Comparison of ENCODE assay signal across 11 mouse cellular contexts in the genomic region with DNA sequence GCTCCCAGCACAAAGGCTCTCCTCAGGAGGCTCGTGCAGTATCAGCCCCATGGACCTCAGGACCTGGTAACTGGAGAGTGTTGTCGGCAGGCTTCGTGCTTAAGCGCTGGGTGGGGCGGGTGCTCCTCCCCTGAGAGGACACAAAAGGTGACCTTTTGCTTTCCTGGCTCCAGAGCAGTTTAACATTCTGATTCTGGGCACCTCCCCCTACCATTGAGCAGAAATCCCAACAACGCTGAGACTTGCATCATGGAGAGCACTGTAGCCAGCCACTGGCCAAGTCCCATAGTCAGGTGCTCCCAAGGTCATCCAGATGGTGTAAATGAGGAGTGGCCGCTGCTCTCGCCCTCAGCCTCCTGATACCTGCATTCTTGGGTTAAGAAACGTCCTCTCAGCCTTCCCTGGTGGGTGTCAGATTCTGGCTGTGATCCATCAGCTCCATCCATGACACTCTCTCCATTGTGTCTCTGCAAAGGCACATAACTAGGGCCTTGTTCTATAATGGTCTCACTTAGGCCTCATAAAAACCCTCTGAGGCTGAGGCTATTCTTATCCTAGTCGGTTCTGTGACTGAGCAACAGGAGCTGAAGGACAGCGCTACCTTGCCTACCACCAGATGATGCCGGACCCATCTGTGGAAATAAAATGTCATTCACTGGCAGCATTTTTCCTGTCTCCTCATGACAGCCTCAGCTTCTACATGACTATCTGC. TPM values are rescaled to one million over a fixed set of nuclear protein-coding genes. Genes with fewer than 3 reads are reported as not detected.
DNase-seq lines count a peak whose midpoint lies in the region; ATAC-seq lines count a peak whose summit lies in the region.
"Had no signal": no experiment of that assay in that cellular context is flagged by ENCODE, and none has a peak within 500 bp of the region (broad histone marks: within the 10 kb centered on the region; RNA-seq: fewer than 3 reads in every experiment).

No protein-coding gene starts in this region.

- peaks cover 8% of the 10 kb centered on the region for H3K4me1 ChIP-seq in kidney, embryonic 16.5 days (ENCODE audit: insufficient read depth, low read length)
- peaks cover 41% of the 10 kb centered on the region for H3K4me1 ChIP-seq in heart, embryonic 15.5 days (replicated peaks)
- H3K4me1 ChIP-seq in liver, embryonic 16.5 days (ENCODE audit: control insufficient read depth, low read depth, low read length) = peaks cover 13% of the 10 kb centered on the region
- peaks cover 5% of the 10 kb centered on the region; the same call in 1 of the 2 replicates for H3K4me1 ChIP-seq in hindbrain, embryonic 14.5 days (replicated peaks; ENCODE audit: control insufficient read depth, insufficient read depth, low read length)

- no peak overlapping the region for H3K9ac ChIP-seq in kidney, embryonic 16.5 days (replicated peaks; ENCODE audit: low read length)
- H3K9ac ChIP-seq in heart, embryonic 15.5 days = peak overlapping the region; percentile 30; the same call in 1 of the 2 replicates
- no peak overlapping the region for H3K9ac ChIP-seq in liver, embryonic 16.5 days (ENCODE audit: low read depth, low read length)
- no peak overlapping the region for H3K9ac ChIP-seq in hindbrain, embryonic 14.5 days

- 43% methylated on average over 12 of the region's 12 CpGs for WGBS in kidney, embryonic 16.5 days
- WGBS in heart, embryonic 15.5 days = 27% methylated on average over 12 of the region's 12 CpGs
- 58% methylated on average over 12 of the region's 12 CpGs for WGBS in liver, embryonic 16.5 days (ENCODE audit: insufficient replicate concordance)
- WGBS in hindbrain, embryonic 14.5 days = 42% methylated on average over 12 of the region's 12 CpGs

- no peak overlapping the region for H3K27ac ChIP-seq in kidney, embryonic 16.5 days (ENCODE audit: low read length)
- peak overlapping the region; percentile 98 for H3K27ac ChIP-seq in heart, embryonic 15.5 days
- peak overlapping the region; percentile 31 for H3K27ac ChIP-seq in liver, embryonic 16.5 days (ENCODE audit: low read length)
- H3K27ac ChIP-seq in hindbrain, embryonic 14.5 days = no peak overlapping the region
- H3K27ac ChIP-seq: hindbrain, embryonic 10.5 days had no signal

- no peaks in the 10 kb centered on the region for H3K27me3 ChIP-seq in kidney, embryonic 16.5 days (ENCODE audit: insufficient read depth, low read length)
- H3K27me3 ChIP-seq in heart, embryonic 15.5 days = no peaks in the 10 kb centered on the region
- H3K27me3 ChIP-seq in liver, embryonic 16.5 days (ENCODE audit: control insufficient read depth, insufficient read depth, low read depth, low read length) = no peaks in the 10 kb centered on the region
- H3K27me3 ChIP-seq in hindbrain, embryonic 14.5 days (ENCODE audit: control insufficient read depth, insufficient read depth, low read length) = no peaks in the 10 kb centered on the region

- no peak overlapping the region for H3K4me2 ChIP-seq in kidney, embryonic 16.5 days (replicated peaks; ENCODE audit: low read depth, low read length)
- H3K4me2 ChIP-seq in heart, embryonic 15.5 days = peak overlapping the region; percentile 30; the same call in 1 of the 2 replicates
- H3K4me2 ChIP-seq in liver, embryonic 16.5 days (ENCODE audit: low read depth, low read length) = no peak overlapping the region
- H3K4me2 ChIP-seq in hindbrain, embryonic 14.5 days (replicated peaks) = no peak overlapping the region

- no peaks in the 10 kb centered on the region for H3K36me3 ChIP-seq in kidney, embryonic 16.5 days (ENCODE audit: insufficient read depth, low read length)
- H3K36me3 ChIP-seq in heart, embryonic 15.5 days = no peaks in the 10 kb centered on the region
- H3K36me3 ChIP-seq in liver, embryonic 16.5 days (ENCODE audit: control insufficient read depth, insufficient read depth) = no peaks in the 10 kb centered on the region
- H3K36me3 ChIP-seq in hindbrain, embryonic 14.5 days (replicated peaks; ENCODE audit: control insufficient read depth, insufficient read depth) = no peaks in the 10 kb centered on the region
- H3K36me3 ChIP-seq: hindbrain, embryonic 10.5 days had no signal

- no peak overlapping the region for H3K4me3 ChIP-seq in kidney, embryonic 16.5 days (ENCODE audit: low read length)
- H3K4me3 ChIP-seq in heart, embryonic 15.5 days = no peak overlapping the region
- no peak overlapping the region for H3K4me3 ChIP-seq in liver, embryonic 16.5 days (ENCODE audit: low read depth, low read length)
- H3K4me3 ChIP-seq in hindbrain, embryonic 14.5 days (replicated peaks; ENCODE audit: low read length) = no peak overlapping the region
- H3K4me3 ChIP-seq: hindbrain, embryonic 10.5 days had no signal

- no peak for ATAC-seq in kidney, embryonic 16.5 days (ENCODE audit: low FRiP score, low TSS enrichment)
- peak; percentile 81 for ATAC-seq in heart, embryonic 15.5 days (replicated peaks; ENCODE audit: insufficient number of reproducible peaks, insufficient read depth, low FRiP score, low read depth)
- peak; percentile 67 for ATAC-seq in liver, embryonic 16.5 days (ENCODE audit: low read depth)
- ATAC-seq in hindbrain, embryonic 14.5 days (ENCODE audit: low FRiP score) = no peak
- ATAC-seq: CD4-positive, CD25-positive, alpha-beta regulatory T cell, adult 4 months had no signal

- H3K9me3 ChIP-seq in kidney, embryonic 16.5 days (ENCODE audit: low read length) = no peaks in the 10 kb centered on the region
- no peaks in the 10 kb centered on the region for H3K9me3 ChIP-seq in heart, embryonic 15.5 days (replicated peaks)
- no peaks in the 10 kb centered on the region for H3K9me3 ChIP-seq in liver, embryonic 16.5 days (replicated peaks; ENCODE audit: control insufficient read depth, low read length)
- no peaks in the 10 kb centered on the region for H3K9me3 ChIP-seq in hindbrain, embryonic 14.5 days (ENCODE audit: control insufficient read depth, low read length)
- H3K9me3 ChIP-seq: hindbrain, embryonic 10.5 days had no signal

- DNase-seq in kidney, adult 11 months = peak; percentile 74
- peak; percentile 39 for DNase-seq in NIH3T3 (ENCODE audit: low read depth)
- no peak for DNase-seq in right cerebral cortex, postnatal 14 days
- no peak for DNase-seq in hindbrain, embryonic 14.5 days (ENCODE audit: low spot score)
- no peak for DNase-seq in cerebellum, adult 11-12 months
- DNase-seq: lung, adult 2 months had no signal

RNA-seq across cellular contexts. Expression of a gene that starts 15.3 kb away (rescaled TPM):
- 782 and 850 TPM in 2 replicates for polyA plus RNA-seq in kidney, embryonic 16.5 days (2015; fragmentation: Nextera tagmentation; extraction: Ambion mirVana)
- 2,234 and 2,284 TPM in 2 replicates for polyA plus RNA-seq in heart, embryonic 15.5 days (2015; fragmentation: Nextera tagmentation; extraction: Ambion mirVana)
- 204 and 221 TPM in 2 replicates for polyA plus RNA-seq in liver, embryonic 16.5 days (2015; fragmentation: Nextera tagmentation; extraction: Ambion mirVana)
- polyA plus RNA-seq in hindbrain, embryonic 14.5 days (2014; fragmentation: Nextera tagmentation; extraction: Ambion mirVana) = 198 and 205 TPM in 2 replicates

RNA-seq across cellular contexts. Expression of a gene that starts 56.1 kb away (rescaled TPM):
- 17.7 and 23.7 TPM in 2 replicates for polyA plus RNA-seq in kidney, embryonic 16.5 days (2015; fragmentation: Nextera tagmentation; extraction: Ambion mirVana)
- polyA plus RNA-seq in heart, embryonic 15.5 days (2015; fragmentation: Nextera tagmentation; extraction: Ambion mirVana) = 12.4 and 14.0 TPM in 2 replicates
- 13.4 and 14.4 TPM in 2 replicates for polyA plus RNA-seq in liver, embryonic 16.5 days (2015; fragmentation: Nextera tagmentation; extraction: Ambion mirVana)
- polyA plus RNA-seq in hindbrain, embryonic 14.5 days (2014; fragmentation: Nextera tagmentation; extraction: Ambion mirVana) = 17.4 and 19.7 TPM in 2 replicates

Comparison
In these comparisons a context has a peak if more than half of its experiments do, and no peak if none do; other contexts are left out.
1. DNase-seq: peak in kidney, adult 11 months (single experiment) and NIH3T3 (single experiment); none in right cerebral cortex, postnatal 14 days (single experiment), hindbrain, embryonic 14.5 days (single experiment) and cerebellum, adult 11-12 months (single experiment).
2. ATAC-seq: peak in heart, embryonic 15.5 days (single experiment) and liver, embryonic 16.5 days (single experiment); none in kidney, embryonic 16.5 days (single experiment) and hindbrain, embryonic 14.5 days (single experiment).
3. H3K27ac ChIP-seq: peak in heart, embryonic 15.5 days (single experiment) and liver, embryonic 16.5 days (single experiment); none in kidney, embryonic 16.5 days (single experiment) and hindbrain, embryonic 14.5 days (single experiment).